Mouse (Mus musculus) CH12.LX (cell line): ENCODE measurements at regions not wholly inside any gene's neighbourhood (a gene's known extent, or its start where the extent isn't known, plus 50 kb on each side); places are given as distances from the start of the nearest gene placed in this dataset.

ENCODE experiments used
- DNase-seq: peaks from one replicate; pipeline ENCODE4 v3.0.0-alpha.2; 2013; ENCODE audit errors: extremely low read depth
- H3K27ac ChIP-seq: 2 replicates; pipeline ENCODE4 v1.5.1; 2012; ENCODE audit warnings: low read depth, mild to moderate bottlenecking, control low read depth, moderate library complexity; ENCODE audit not compliant: insufficient read depth
- H3K27me3 ChIP-seq: replicated peaks from 2 replicates; pipeline ENCODE3; 2012; ENCODE audit warnings: inconsistent platforms
- H3K36me3 ChIP-seq, 2 experiments: replicated peaks in 1 of 2; 2 replicates each; pipeline versions ENCODE3 to v1.6.1; 2012; ENCODE audit warnings: inconsistent platforms in 1 of 2, low read length in 1 of 2, mild to moderate bottlenecking in 1 of 2, mixed read lengths in 1 of 2, moderate library complexity in 1 of 2; ENCODE audit not compliant: control insufficient read depth in 1 of 2, insufficient read depth in 1 of 2
- H3K4me1 ChIP-seq, 2 experiments: 2 replicates each; pipeline ENCODE4 v1.6.1; 2012; ENCODE audit warnings: inconsistent platforms in 1 of 2, moderate library complexity in 1 of 2; ENCODE audit not compliant: insufficient read depth in 2 of 2, control insufficient read depth in 1 of 2
- H3K4me2 ChIP-seq: 2 replicates; pipeline ENCODE4 v1.6.1; 2012; ENCODE audit warnings: low read depth, mild to moderate bottlenecking, control low read depth; ENCODE audit not compliant: poor library complexity, insufficient read depth, severe bottlenecking
- H3K4me3 ChIP-seq, 3 experiments: fragments of 150-350 bp in 1 of 3; sonication (generic) in 1 of 3; replicated peaks in 1 of 3; 2 replicates each; pipeline versions ENCODE3 to v1.5.1; 2011 to 2012; ENCODE audit warnings: low read depth in 2 of 3, low read length in 2 of 3, mild to moderate bottlenecking in 2 of 3, moderate library complexity in 2 of 3, control low read depth in 1 of 3, improper control_type of control experiment in 1 of 3, inconsistent platforms in 1 of 3, mixed read lengths in 1 of 3; ENCODE audit not compliant: poor library complexity in 1 of 3
- H3K79me2 ChIP-seq: replicated peaks from 2 replicates; pipeline ENCODE4 v1.6.1; 2012; ENCODE audit warnings: mild to moderate bottlenecking, moderate library complexity; ENCODE audit not compliant: control insufficient read depth, poor library complexity, insufficient read depth, severe bottlenecking; ENCODE audit errors: extremely low read depth
- H3K9ac ChIP-seq: 2 replicates; pipeline ENCODE4 v1.6.1; 2012; ENCODE audit warnings: low read depth, mild to moderate bottlenecking, control low read depth, moderate library complexity; ENCODE audit not compliant: insufficient read depth
- H3K9me3 ChIP-seq: replicated peaks from 2 replicates; pipeline ENCODE3; 2012; ENCODE audit warnings: low read length, inconsistent platforms, mixed read lengths
- BHLHE40 ChIP-seq: IDR thresholded peaks from 2 replicates; pipeline ENCODE4 v1.6.1; 2011; ENCODE audit warnings: mild to moderate bottlenecking, low read depth, low read length, improper control_type of control experiment
- CHD2 ChIP-seq: IDR thresholded peaks from 2 replicates; pipeline ENCODE4 v1.6.1; 2011; ENCODE audit warnings: low read length, improper control_type of control experiment
- CTCF ChIP-seq, 2 experiments: IDR thresholded peaks in 1 of 2; conservative IDR thresholded peaks in 1 of 2; 2 replicates each; pipeline ENCODE4 v1.5.1; 2011 to 2012; ENCODE audit warnings: low read depth in 2 of 2, low read length in 2 of 2, improper control_type of control experiment in 1 of 2, inconsistent platforms in 1 of 2, mild to moderate bottlenecking in 1 of 2, moderate library complexity in 1 of 2
- E2F4 ChIP-seq: IDR thresholded peaks from 2 replicates; pipeline ENCODE4 v1.6.1; 2011; ENCODE audit warnings: low read depth, low read length, improper control_type of control experiment; ENCODE audit not compliant: insufficient replicate concordance
- ELF1 ChIP-seq: IDR thresholded peaks from 2 replicates; pipeline ENCODE4 v1.6.1; 2014; ENCODE audit warnings: low read depth, mild to moderate bottlenecking, inconsistent platforms, low read length, improper control_type of control experiment
- EP300 ChIP-seq: IDR thresholded peaks from 2 replicates; pipeline ENCODE4 v1.6.1; 2011; ENCODE audit warnings: low read length, improper control_type of control experiment
- ETS1 ChIP-seq: conservative IDR thresholded peaks from 2 replicates; pipeline ENCODE4 v1.6.1; 2012; ENCODE audit warnings: low read depth, mild to moderate bottlenecking, inconsistent platforms, low read length, improper control_type of control experiment, moderate library complexity
- HCFC1 ChIP-seq: IDR thresholded peaks from 2 replicates; pipeline ENCODE4 v1.6.1; 2012; ENCODE audit warnings: low read depth, mild to moderate bottlenecking, inconsistent platforms, low read length, improper control_type of control experiment
- JUN ChIP-seq: IDR thresholded peaks from 2 replicates; pipeline ENCODE4 v1.6.1; 2011; ENCODE audit warnings: low read depth, mild to moderate bottlenecking, low read length, improper control_type of control experiment, moderate library complexity; ENCODE audit not compliant: insufficient read depth
- JUND ChIP-seq: conservative IDR thresholded peaks from 2 replicates; pipeline ENCODE4 v1.6.1; 2011; ENCODE audit warnings: low read depth, low read length, improper control_type of control experiment
- KAT2A ChIP-seq: IDR thresholded peaks from 2 replicates; pipeline ENCODE4 v1.6.1; 2012; ENCODE audit warnings: low read length, improper control_type of control experiment, inconsistent platforms; ENCODE audit not compliant: insufficient replicate concordance
- MAX ChIP-seq: IDR thresholded peaks from 2 replicates; pipeline ENCODE4 v1.6.1; 2011; ENCODE audit warnings: low read length, improper control_type of control experiment
- MAZ ChIP-seq: IDR thresholded peaks from 2 replicates; pipeline ENCODE4 v1.6.1; 2012; ENCODE audit warnings: low read depth, mild to moderate bottlenecking, inconsistent platforms, low read length, improper control_type of control experiment, moderate library complexity
- MXI1 ChIP-seq: IDR thresholded peaks from 2 replicates; pipeline ENCODE4 v1.6.1; 2011; ENCODE audit warnings: mild to moderate bottlenecking, low read depth, low read length, improper control_type of control experiment
- NELFE ChIP-seq: IDR thresholded peaks from 2 replicates; pipeline ENCODE4 v1.6.1; 2011; ENCODE audit warnings: low read depth, low read length, improper control_type of control experiment
- PAX5 ChIP-seq: IDR thresholded peaks from 2 replicates; pipeline ENCODE4 v1.6.1; 2012; ENCODE audit warnings: low read length, inconsistent platforms, mixed read lengths
- POLR2A ChIP-seq: IDR thresholded peaks from 2 replicates; pipeline ENCODE4 v1.6.1; 2011; ENCODE audit warnings: low read depth, mild to moderate bottlenecking, improper control_type of control experiment, low read length
- POLR2AphosphoS2 ChIP-seq: IDR thresholded peaks from 2 replicates; pipeline ENCODE4 v1.6.1; 2011; ENCODE audit warnings: low read depth, low read length, improper control_type of control experiment
- RAD21 ChIP-seq: IDR thresholded peaks from 2 replicates; pipeline ENCODE4 v1.6.1; 2011; ENCODE audit warnings: low read depth, mild to moderate bottlenecking, low read length, improper control_type of control experiment, moderate library complexity
- SIN3A ChIP-seq: IDR thresholded peaks from 2 replicates; pipeline ENCODE4 v1.6.1; 2012; ENCODE audit warnings: low read length, improper control_type of control experiment, inconsistent platforms
- SMC3 ChIP-seq: IDR thresholded peaks from 2 replicates; pipeline ENCODE4 v1.6.1; 2011; ENCODE audit warnings: low read depth, low read length, improper control_type of control experiment
- UBTF ChIP-seq: IDR thresholded peaks from 2 replicates; pipeline ENCODE4 v1.6.1; 2012; ENCODE audit warnings: low read depth, mild to moderate bottlenecking, inconsistent platforms, low read length, improper control_type of control experiment, moderate library complexity
- ZMIZ1 ChIP-seq: IDR thresholded peaks from 2 replicates; pipeline ENCODE4 v1.6.1; 2012; ENCODE audit warnings: low read depth, mild to moderate bottlenecking, inconsistent platforms, low read length, improper control_type of control experiment
- ZNF384 ChIP-seq: IDR thresholded peaks from 2 replicates; pipeline ENCODE4 v1.6.1; 2012; ENCODE audit warnings: low read depth, low read length, improper control_type of control experiment, inconsistent platforms
- dilution Hi-C: fragments of 300-500 bp; cut with MboI; formaldehyde crosslinking; loops from 2 replicates; pipeline ENCODE4 v1.14.3; 2020; ENCODE audit warnings: low sequenced_read_pairs; ENCODE audit not compliant: extremely low pct_unique_long_range_greater_than_20kb, extremely low pct_ligation_motif_present
- in situ Hi-C: fragments of 300-500 bp; cut with MboI; formaldehyde crosslinking; loops from 3 replicates; pipeline ENCODE4 v1.14.3; 2019; ENCODE audit warnings: low sequenced_read_pairs, low pct_ligation_motif_present, low pct_unique_long_range_greater_than_20kb, mixed read lengths

DNA sequence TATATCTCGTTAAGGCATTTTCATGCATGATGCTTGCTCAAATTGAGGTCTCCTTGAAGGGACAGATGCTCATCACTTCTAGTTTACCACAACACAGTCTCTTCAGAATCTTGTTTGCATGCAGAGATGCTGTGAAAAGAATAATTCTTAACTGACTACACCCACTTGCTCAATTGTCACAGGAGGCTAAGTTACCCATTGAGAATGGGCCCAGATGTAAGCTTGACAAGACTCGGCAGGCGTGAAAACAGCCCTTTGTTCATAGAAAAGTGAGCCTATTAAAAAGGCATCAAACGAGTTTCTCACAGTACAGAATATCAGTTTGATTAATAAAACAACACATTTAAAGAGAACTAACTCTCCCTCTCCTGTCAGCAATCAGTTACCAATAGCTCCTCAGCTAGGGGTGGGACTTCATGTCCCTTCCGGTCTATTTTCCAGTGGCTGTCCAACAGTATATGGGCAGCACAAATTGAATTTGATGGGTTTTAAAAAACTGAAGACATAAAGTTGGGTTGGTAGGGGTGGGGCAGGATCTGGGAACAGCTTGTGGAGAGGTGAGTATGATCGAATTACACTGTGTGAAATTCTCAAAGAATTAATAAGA is 180.1 kb upstream of the Pde3a start:
- H3K27me3 ChIP-seq, result no peaks in the 10 kb centered on the region
- no peaks in the 10 kb centered on the region for H3K9me3 ChIP-seq
- H3K4me3 ChIP-seq, result no peak overlapping the region
- no peaks in the 10 kb centered on the region for H3K36me3 ChIP-seq
- no peak overlapping the region for H3K27ac ChIP-seq
- in situ Hi-C loops, result no loop called here
- peaks cover 18 to 42% of the 10 kb centered on the region in 2 experiments for H3K4me1 ChIP-seq
- no peak for DNase-seq
- TF ChIP-seq PAX5 (no peak), MXI1 (no peak), ELF1 (no peak), MAZ (no peak), CHD2 (no peak), E2F4 (no peak), NELFE (no peak), POLR2AphosphoS2 (no peak), CTCF (conservative IDR thresholded peaks at IDR 0.05 in 1 of 2, IDR thresholded peaks at IDR 0.05 in 1 of 2; ENCODE audit: low read depth in 2 of 2, low read length in 2 of 2) (no peak), JUN (no peak), POLR2A (no peak), KAT2A (no peak), EP300 (no peak), ZMIZ1 (no peak), UBTF (no peak), JUND (no peak), SIN3A (no peak), BHLHE40 (no peak), HCFC1 (no peak), ETS1 (no peak)
- dilution Hi-C loops, result no loop called here
- no peak overlapping the region for H3K9ac ChIP-seq
- H3K4me2 ChIP-seq, result no peak overlapping the region
- H3K79me2 ChIP-seq, result no peaks in the 10 kb centered on the region

DNA sequence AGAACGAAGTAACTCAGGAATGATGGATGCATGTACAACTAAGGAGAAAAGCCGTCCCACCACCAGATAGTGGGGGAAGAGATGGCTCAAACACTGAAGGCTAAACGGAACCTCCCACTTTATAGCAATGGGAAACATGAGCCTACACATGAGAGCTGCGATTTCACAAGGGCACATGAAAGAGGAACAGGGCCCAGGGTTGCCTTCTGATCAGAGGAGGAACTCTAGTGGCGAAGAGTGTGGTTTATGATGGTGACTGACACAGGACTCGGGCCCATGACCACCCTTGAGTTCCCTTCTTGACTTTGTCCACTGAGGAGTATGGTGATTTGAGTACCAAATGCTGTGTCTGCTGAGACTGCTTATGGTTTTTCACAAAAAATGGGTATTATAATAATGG is 179.2 kb upstream of the Pde3a start:
- H3K4me1 ChIP-seq, result peaks cover 18 to 42% of the 10 kb centered on the region in 2 experiments
- no peaks in the 10 kb centered on the region for H3K36me3 ChIP-seq
- DNase-seq, result peak; percentile 35
- dilution Hi-C loops (no loop called here), in situ Hi-C loops (no loop called here)
- no peak overlapping the region for H3K27ac ChIP-seq
- H3K79me2 ChIP-seq, result no peaks in the 10 kb centered on the region
- TF ChIP-seq CTCF (conservative IDR thresholded peaks at IDR 0.05 in 1 of 2, IDR thresholded peaks at IDR 0.05 in 1 of 2; ENCODE audit: low read depth in 2 of 2, low read length in 2 of 2), result peak in 1 of 2 experiments; percentile 26; a peak in 2 of 4 replicates
- peak; percentile 14 for TF ChIP-seq RAD21
- no peak for TF ChIP-seq ZNF384
- 0 out of 2 replicates have a peak, but pooled peaks have one; percentile 2 for TF ChIP-seq SMC3
- peak; percentile 29; the same call in 1 of the 2 replicates for TF ChIP-seq MAX
- TF ChIP-seq EP300, result 0 out of 2 replicates have a peak, but pooled peaks have one; percentile 15
- no peak for TF ChIP-seq ZMIZ1
- H3K9ac ChIP-seq, result no peak overlapping the region
- no peaks in the 10 kb centered on the region for H3K27me3 ChIP-seq
- H3K9me3 ChIP-seq, result no peaks in the 10 kb centered on the region
- no peak overlapping the region for H3K4me2 ChIP-seq
- no peak overlapping the region for H3K4me3 ChIP-seq
